Mouse (Mus musculus): ENCODE results near the gene Psors1c2.

Gene Psors1c2

DNA sequence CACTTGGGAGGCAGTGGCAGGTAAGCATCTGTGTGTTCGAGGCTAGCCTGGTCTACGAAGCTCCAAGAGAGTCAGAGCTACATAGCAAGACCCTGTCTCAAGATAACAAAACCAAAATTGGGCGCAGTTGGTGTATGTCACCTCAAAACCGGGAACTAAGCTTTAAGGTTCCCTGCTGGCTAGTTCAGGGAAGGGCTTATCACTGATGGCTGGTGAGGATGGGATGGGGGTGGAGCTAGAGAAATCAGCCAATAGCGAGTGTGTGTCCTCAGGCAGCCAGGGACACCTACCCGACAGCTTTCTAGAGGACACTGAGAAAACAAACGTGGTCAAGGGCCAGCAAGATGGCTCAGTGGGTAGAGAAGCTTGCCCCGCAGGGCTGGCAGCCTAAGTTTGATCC is 25.2 kb downstream of the Psors1c2 start:
- DNase-seq, result no peak

DNA sequence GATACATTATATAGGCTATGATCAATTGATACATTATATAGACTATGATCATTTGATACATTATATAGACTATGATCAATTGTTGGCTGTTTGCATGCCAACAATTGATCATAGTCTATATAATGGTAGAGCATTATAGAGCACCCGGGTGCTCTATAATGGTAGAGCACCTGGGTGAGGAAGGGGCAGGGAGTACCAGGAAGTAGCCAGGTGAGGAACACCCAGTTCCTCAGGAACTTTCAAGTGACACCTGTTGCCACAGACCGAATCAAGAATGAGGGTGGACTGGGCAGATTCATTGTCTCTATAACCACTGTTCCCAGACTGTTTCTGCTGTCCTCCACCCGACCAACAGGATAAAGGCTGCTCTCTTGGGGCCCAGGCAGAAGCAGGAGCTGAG is 34.1 kb downstream of the Psors1c2 start, which contains the start of gene 2300002M23Rik:
Gene 2300002M23Rik, plus strand, starts transcription at position 301 of the 400 bp plus-strand sequence.
- no peak for DNase-seq

DNA sequence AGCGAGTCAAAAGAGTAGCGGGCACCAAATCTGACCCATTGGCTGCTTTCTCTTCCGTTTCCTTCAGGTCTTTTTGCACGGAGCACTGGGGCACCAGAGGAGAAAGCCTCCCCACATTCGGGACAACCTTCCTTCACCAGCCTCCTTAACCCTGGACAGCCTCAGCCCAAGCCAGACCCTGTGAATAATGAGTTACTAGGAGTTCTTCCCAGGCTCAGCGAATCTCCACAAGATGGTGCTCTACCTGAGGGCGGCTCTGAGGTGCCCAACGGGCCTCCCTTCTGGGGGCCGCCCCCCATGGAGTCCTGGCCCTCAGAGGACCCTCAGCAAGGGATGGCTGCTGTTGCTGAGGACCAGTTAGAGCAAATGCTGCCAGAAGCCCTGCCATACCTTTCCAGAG is 34.8 kb downstream of the Psors1c2 start:
- DNase-seq, result no peak

DNA sequence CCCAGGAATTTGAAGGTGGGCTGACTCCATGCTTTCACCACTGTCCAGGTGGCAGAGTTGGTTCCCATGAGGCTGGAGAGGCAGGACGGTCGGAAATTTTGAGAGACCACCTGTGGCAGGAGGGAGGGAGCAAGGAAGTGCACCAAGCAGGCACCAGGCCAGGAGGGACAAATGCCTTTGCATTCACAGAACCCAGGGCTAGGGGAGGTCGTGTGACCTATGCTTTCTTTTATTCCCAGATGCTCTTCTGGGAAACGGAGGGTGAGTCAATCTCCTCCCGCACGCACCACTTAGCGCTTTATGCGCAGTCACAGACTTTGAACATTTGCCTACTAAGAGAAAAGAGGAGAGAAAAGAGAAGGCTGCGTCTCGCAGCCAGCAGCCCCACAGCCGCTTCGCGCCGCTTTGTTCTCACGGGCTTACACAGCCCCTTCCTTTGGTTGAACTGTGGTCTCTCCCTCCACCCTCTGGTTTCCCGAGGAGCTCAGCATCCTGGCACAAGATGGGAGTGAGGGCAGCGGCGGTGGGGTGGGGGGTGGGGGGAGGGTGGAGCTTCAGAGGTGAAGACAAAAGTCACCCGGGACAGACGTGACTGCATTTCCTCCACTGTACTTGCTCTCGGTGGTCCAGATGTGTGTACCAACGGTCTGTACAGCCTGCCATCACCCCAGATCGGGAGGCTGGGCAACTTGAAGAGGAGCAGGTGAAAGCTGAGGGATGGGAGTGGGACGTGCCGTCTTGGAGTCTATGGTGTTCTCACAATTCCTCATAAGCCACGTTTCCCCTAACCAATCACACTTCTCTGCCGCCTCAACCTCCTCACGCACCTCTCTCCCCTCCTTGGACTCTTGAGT is 36.3 kb downstream of the Psors1c2 start:
- no peak for DNase-seq

DNA sequence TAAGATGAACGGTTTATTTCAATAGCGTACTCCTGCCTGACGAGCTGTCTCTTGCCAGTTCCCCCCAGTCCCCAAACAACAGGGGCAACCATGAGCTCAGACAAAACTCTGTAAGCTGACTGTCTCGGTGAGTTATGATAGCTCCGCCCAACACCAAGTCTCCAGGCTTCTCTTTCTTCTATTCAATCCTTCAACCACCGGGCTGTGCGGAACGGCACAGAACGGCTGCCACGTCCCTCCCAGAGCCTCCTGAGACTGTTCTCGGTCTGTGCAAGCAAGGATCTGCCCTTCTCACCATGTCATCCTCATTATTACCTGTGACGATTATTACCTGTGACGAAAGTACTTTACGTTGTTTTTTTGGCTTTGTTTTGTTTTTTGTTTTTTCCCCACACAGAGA is 37.8 kb downstream of the Psors1c2 start:
- no peak for DNase-seq

DNA sequence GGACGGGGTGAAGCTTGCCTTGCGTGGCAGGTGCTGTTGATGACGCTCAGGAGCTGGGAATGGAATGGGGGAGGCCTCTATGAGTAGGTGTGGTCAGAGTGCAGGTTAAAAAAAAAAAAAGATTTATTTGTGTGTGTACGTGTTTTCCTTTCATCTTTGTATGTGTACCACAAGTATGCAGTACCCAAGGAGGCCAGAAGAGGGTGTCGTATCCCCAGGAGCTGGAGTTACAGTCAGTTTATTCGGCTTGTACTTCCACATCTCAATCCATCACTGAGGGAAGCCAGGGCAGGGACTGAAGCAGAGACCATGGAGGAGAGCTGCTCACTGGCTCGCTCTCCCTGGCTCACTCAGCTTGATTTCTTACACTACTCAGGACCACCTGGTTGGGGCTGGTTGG is 38.5 kb downstream of the Psors1c2 start:
- DNase-seq, result no peak

DNA sequence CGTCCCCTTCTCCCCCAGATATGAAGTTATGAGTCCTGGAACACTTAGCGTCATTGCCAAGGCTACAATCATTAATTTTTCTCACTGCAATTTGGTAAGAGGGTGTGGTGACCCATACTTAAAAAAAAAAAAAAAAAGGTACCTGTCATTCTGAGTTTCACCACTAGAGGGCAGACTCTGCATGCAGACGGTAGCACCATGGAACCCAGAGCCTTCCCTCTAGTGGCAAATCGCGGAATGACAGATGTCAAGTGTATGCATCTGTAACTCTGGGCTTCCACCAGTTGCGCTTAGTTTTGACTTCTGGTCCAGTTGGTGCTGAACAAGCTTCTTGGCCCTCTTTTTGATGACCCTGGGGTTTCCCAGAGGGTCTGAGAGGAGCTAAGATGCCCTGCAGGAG is 45.2 kb downstream of the Psors1c2 start:
- peak; percentile 79 for DNase-seq

DNA sequence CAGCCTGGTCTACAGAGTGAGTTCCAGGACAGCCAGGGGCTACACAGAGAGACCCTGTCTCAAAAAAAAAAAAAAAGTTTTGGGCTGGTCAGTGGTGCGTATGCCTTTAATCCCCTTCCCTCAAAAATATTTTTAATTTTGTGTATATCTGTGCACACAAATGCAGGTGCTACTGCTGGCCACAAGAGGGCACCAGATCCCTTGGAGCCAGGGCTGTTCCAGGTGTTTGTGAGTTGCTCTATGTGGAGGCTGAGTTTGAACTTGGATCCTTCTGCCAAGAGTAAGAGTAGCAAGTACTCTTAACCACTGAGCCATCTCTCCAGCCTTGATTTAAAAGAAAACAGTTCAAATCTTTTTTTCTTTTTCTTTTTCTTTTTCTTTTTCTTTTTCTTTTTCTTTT is 49.9 kb downstream of the Psors1c2 start:
- peak; percentile 20 for DNase-seq
